Mouse (Mus musculus): ENCODE measurements around the gene Fam213b.

Fam213b gene

GRCm38 (mm10) chr4:154898506-154899446 is at the start of gene Fam213b:
Gene Fam213b (minus strand): TSS chr4:154899135.
- peak; percentile 92 for DNase-seq (ENCODE audit: low spot score)

GRCm38 (mm10) chr4:154948066-154948939 is 49.4 kb upstream of the Fam213b start:
- no peak for DNase-seq (ENCODE audit: low spot score)

- DNase-seq (ENCODE audit: low spot score), result peak; percentile 73
Observed at GRCm38 (mm10) chr4:154946319-154946718, 47.4 kb upstream of the Fam213b start.

- DNase-seq (ENCODE audit: low spot score), result peak; percentile 67
Observed at GRCm38 (mm10) chr4:154944121-154944590, 45.2 kb upstream of the Fam213b start.

- no peak for DNase-seq (ENCODE audit: low spot score)
Observed at GRCm38 (mm10) chr4:154943323-154944039, 44.5 kb upstream of the Fam213b start.

GRCm38 (mm10) chr4:154942632-154943322 is 43.8 kb upstream of the Fam213b start:
- DNase-seq (ENCODE audit: low spot score), result no peak

GRCm38 (mm10) chr4:154941831-154942230 is 42.9 kb upstream of the Fam213b start:
- no peak for DNase-seq (ENCODE audit: low spot score)

- DNase-seq (ENCODE audit: low spot score), result no peak
Observed at GRCm38 (mm10) chr4:154940156-154940555, 41.2 kb upstream of the Fam213b start.

- DNase-seq (ENCODE audit: low spot score), result no peak
Observed at GRCm38 (mm10) chr4:154937746-154938145, 38.8 kb upstream of the Fam213b start.

GRCm38 (mm10) chr4:154936542-154937255 is 37.8 kb upstream of the Fam213b start:
- DNase-seq (ENCODE audit: low spot score), result no peak

GRCm38 (mm10) chr4:154935788-154936187 is 36.9 kb upstream of the Fam213b start:
- DNase-seq (ENCODE audit: low spot score), result no peak

GRCm38 (mm10) chr4:154934800-154935199 is 35.9 kb upstream of the Fam213b start:
- no peak for DNase-seq (ENCODE audit: low spot score)

GRCm38 (mm10) chr4:154933306-154933907 is 34.5 kb upstream of the Fam213b start:
- DNase-seq (ENCODE audit: low spot score), result no peak

GRCm38 (mm10) chr4:154929088-154929660 is 30.2 kb upstream of the Fam213b start:
- DNase-seq (ENCODE audit: low spot score), result no peak

GRCm38 (mm10) chr4:154928395-154929087 is 29.6 kb upstream of the Fam213b start, which contains the start of gene Tnfrsf14:
Gene Tnfrsf14 (minus strand): TSS chr4:154928563.
- no peak for DNase-seq (ENCODE audit: low spot score)

GRCm38 (mm10) chr4:154927899-154928337 is 29.0 kb upstream of the Fam213b start:
- DNase-seq (ENCODE audit: low spot score), result no peak

GRCm38 (mm10) chr4:154926969-154927898 is 28.3 kb upstream of the Fam213b start:
- no peak for DNase-seq (ENCODE audit: low spot score)

GRCm38 (mm10) chr4:154925413-154925812 is 26.5 kb upstream of the Fam213b start:
- no peak for DNase-seq (ENCODE audit: low spot score)

All from yolk sac, embryonic 10.5 days (tissue).